Mouse (Mus musculus): ENCODE results near the gene Rbfox1. TPM values are rescaled to one million over a fixed set of nuclear protein-coding genes. Genes with fewer than 3 reads are reported as not detected.

The Rbfox1 gene
- polyA plus RNA-seq, 1 experiment = 1.4 TPM

- Histone ChIP-seq H3K27ac (ENCODE audit: insufficient read depth, low read length) (no peak overlapping the region), H3K4me3 (ENCODE audit: insufficient read depth, low read length) (no peak overlapping the region), H3K4me1 (ENCODE audit: control insufficient read depth, insufficient read depth, low read length) (no peaks in the 10 kb centered on the region)
- TF ChIP-seq POLR2A (IDR thresholded peaks at IDR 0.05; ENCODE audit: low read depth, low read length) (no peak), CTCF (IDR thresholded peaks at IDR 0.05; ENCODE audit: borderline replicate concordance, insufficient read depth, low read length) (no peak)
Measured at GRCm38 (mm10) chr16:6525507-6526170, 640.5 kb downstream of the Rbfox1 start.

GRCm38 (mm10) chr16:6531459-6531858 lies 646.3 kb downstream of the Rbfox1 start:
- Histone ChIP-seq H3K4me1 (ENCODE audit: control insufficient read depth, insufficient read depth, low read length) (no peaks in the 10 kb centered on the region), H3K4me3 (ENCODE audit: insufficient read depth, low read length) (no peak overlapping the region), H3K27ac (ENCODE audit: insufficient read depth, low read length) (no peak overlapping the region)
- TF ChIP-seq POLR2A (IDR thresholded peaks at IDR 0.05; ENCODE audit: low read depth, low read length) (no peak), CTCF (IDR thresholded peaks at IDR 0.05; ENCODE audit: borderline replicate concordance, insufficient read depth, low read length) (no peak)

GRCm38 (mm10) chr16:6532077-6532995 lies 647.2 kb downstream of the Rbfox1 start:
- Histone ChIP-seq H3K27ac (ENCODE audit: insufficient read depth, low read length) (no peak overlapping the region), H3K4me3 (ENCODE audit: insufficient read depth, low read length) (no peak overlapping the region), H3K4me1 (ENCODE audit: control insufficient read depth, insufficient read depth, low read length) (no peaks in the 10 kb centered on the region)
- TF ChIP-seq POLR2A (IDR thresholded peaks at IDR 0.05; ENCODE audit: low read depth, low read length) = no peak
- TF ChIP-seq CTCF (IDR thresholded peaks at IDR 0.05; ENCODE audit: borderline replicate concordance, insufficient read depth, low read length) = no peak

GRCm38 (mm10) chr16:6555776-6556175 lies 670.6 kb downstream of the Rbfox1 start:
- H3K4me1 ChIP-seq (ENCODE audit: control insufficient read depth, insufficient read depth, low read length) = no peaks in the 10 kb centered on the region
- TF ChIP-seq POLR2A (IDR thresholded peaks at IDR 0.05; ENCODE audit: low read depth, low read length) = no peak
- no peak for TF ChIP-seq CTCF (IDR thresholded peaks at IDR 0.05; ENCODE audit: borderline replicate concordance, insufficient read depth, low read length)
- no peak overlapping the region for H3K4me3 ChIP-seq (ENCODE audit: insufficient read depth, low read length)
- H3K27ac ChIP-seq (ENCODE audit: insufficient read depth, low read length) = no peak overlapping the region

GRCm38 (mm10) chr16:6557726-6558125 lies 672.6 kb downstream of the Rbfox1 start:
- no peaks in the 10 kb centered on the region for H3K4me1 ChIP-seq (ENCODE audit: control insufficient read depth, insufficient read depth, low read length)
- no peak overlapping the region for H3K27ac ChIP-seq (ENCODE audit: insufficient read depth, low read length)
- no peak overlapping the region for H3K4me3 ChIP-seq (ENCODE audit: insufficient read depth, low read length)
- TF ChIP-seq CTCF (IDR thresholded peaks at IDR 0.05; ENCODE audit: borderline replicate concordance, insufficient read depth, low read length) (no peak), POLR2A (IDR thresholded peaks at IDR 0.05; ENCODE audit: low read depth, low read length) (no peak)

GRCm38 (mm10) chr16:6584700-6585099 lies 699.5 kb downstream of the Rbfox1 start:
- no peaks in the 10 kb centered on the region for H3K4me1 ChIP-seq (ENCODE audit: control insufficient read depth, insufficient read depth, low read length)
- no peak overlapping the region for H3K27ac ChIP-seq (ENCODE audit: insufficient read depth, low read length)
- no peak for TF ChIP-seq POLR2A (IDR thresholded peaks at IDR 0.05; ENCODE audit: low read depth, low read length)
- no peak overlapping the region for H3K4me3 ChIP-seq (ENCODE audit: insufficient read depth, low read length)

- TF ChIP-seq CTCF (IDR thresholded peaks at IDR 0.05; ENCODE audit: borderline replicate concordance, insufficient read depth, low read length) (no peak), POLR2A (IDR thresholded peaks at IDR 0.05; ENCODE audit: low read depth, low read length) (no peak)
- H3K4me1 ChIP-seq (ENCODE audit: control insufficient read depth, insufficient read depth, low read length) = no peaks in the 10 kb centered on the region
- H3K4me3 ChIP-seq (ENCODE audit: insufficient read depth, low read length) = no peak overlapping the region
- H3K27ac ChIP-seq (ENCODE audit: insufficient read depth, low read length) = no peak overlapping the region
Measured at GRCm38 (mm10) chr16:6585204-6585603, 700.0 kb downstream of the Rbfox1 start.

- no peak for TF ChIP-seq CTCF (IDR thresholded peaks at IDR 0.05; ENCODE audit: borderline replicate concordance, insufficient read depth, low read length)
- TF ChIP-seq POLR2A (IDR thresholded peaks at IDR 0.05; ENCODE audit: low read depth, low read length) = no peak
- H3K27ac ChIP-seq (ENCODE audit: insufficient read depth, low read length) = no peak overlapping the region
- H3K4me1 ChIP-seq (ENCODE audit: control insufficient read depth, insufficient read depth, low read length) = no peaks in the 10 kb centered on the region
Measured at GRCm38 (mm10) chr16:6616526-6616925, 731.4 kb downstream of the Rbfox1 start.

GRCm38 (mm10) chr16:6640330-6640729 lies 755.2 kb downstream of the Rbfox1 start:
- Histone ChIP-seq H3K4me1 (ENCODE audit: control insufficient read depth, insufficient read depth, low read length) (no peaks in the 10 kb centered on the region), H3K4me3 (ENCODE audit: insufficient read depth, low read length) (no peak overlapping the region), H3K27ac (ENCODE audit: insufficient read depth, low read length) (no peak overlapping the region)
- TF ChIP-seq CTCF (IDR thresholded peaks at IDR 0.05; ENCODE audit: borderline replicate concordance, insufficient read depth, low read length) (no peak), POLR2A (IDR thresholded peaks at IDR 0.05; ENCODE audit: low read depth, low read length) (no peak)

More at GRCm38 (mm10) chr16:6616526-6616925, 731.4 kb downstream of the Rbfox1 start:
- H3K4me3 ChIP-seq (ENCODE audit: insufficient read depth, low read length) = no peak overlapping the region

GRCm38 (mm10) chr16:6646941-6647340 lies 761.8 kb downstream of the Rbfox1 start:
- H3K27ac ChIP-seq (ENCODE audit: insufficient read depth, low read length) = no peak overlapping the region
- no peaks in the 10 kb centered on the region for H3K4me1 ChIP-seq (ENCODE audit: control insufficient read depth, insufficient read depth, low read length)
- TF ChIP-seq CTCF (IDR thresholded peaks at IDR 0.05; ENCODE audit: borderline replicate concordance, insufficient read depth, low read length) = no peak
- TF ChIP-seq POLR2A (IDR thresholded peaks at IDR 0.05; ENCODE audit: low read depth, low read length) = no peak
- H3K4me3 ChIP-seq (ENCODE audit: insufficient read depth, low read length) = no peak overlapping the region
